Mouse (Mus musculus): Measurements from ENCODE around the gene Ikzf4.
"Not testable (repeated sequence)": the region's sequence is repeated elsewhere in the genome, so short reads cannot be mapped to it uniquely, and the experiment has no call there.

The Ikzf4 gene

DNA sequence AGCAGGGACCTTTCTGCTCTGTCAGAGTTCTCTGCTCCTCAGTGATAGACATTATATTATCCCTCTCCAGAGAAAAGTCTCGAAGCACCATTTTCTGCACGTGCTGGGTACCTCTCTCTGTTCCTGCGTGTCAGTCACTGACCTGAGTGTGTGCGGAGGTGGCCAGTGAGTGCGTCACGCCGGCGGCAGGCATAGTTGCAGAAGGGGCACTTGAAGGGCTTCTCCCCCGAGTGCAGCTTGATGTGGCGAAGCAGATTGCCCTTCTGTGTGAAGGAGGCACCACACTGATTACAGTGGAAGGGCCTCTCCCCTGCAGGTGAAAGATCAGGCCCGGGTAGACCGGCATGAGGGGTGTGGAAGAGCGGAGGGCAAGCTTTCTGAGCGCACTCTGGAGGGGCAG lies 5.8 kb downstream of the Ikzf4 start:
- DNase-seq (ENCODE audit: low spot score), result no peak

GRCm38 (mm10) chr10:128637011-128637410 lies 8.8 kb downstream of the Ikzf4 start:
- DNase-seq (ENCODE audit: low spot score), result no peak

DNA sequence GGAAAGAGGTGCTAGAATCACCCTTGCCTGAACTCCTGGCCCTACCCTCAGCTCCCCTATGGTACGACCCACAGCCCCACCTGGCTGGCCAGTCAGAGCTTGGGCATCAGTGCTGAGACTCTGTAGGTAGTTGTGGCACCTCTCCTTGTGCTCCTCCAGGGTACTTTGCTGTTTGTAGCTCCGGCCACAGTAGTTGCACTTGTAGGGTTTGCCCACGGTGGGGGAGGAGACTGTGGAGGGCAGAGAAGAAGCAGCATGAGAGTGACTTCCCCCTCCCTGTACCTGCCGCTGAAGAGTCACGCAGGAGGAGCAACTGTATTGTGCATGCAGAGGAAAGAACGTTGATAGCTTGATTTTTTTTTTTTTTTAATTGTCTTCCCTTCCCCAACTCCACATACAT lies 9.2 kb downstream of the Ikzf4 start:
- no peak for DNase-seq (ENCODE audit: low spot score)

DNA sequence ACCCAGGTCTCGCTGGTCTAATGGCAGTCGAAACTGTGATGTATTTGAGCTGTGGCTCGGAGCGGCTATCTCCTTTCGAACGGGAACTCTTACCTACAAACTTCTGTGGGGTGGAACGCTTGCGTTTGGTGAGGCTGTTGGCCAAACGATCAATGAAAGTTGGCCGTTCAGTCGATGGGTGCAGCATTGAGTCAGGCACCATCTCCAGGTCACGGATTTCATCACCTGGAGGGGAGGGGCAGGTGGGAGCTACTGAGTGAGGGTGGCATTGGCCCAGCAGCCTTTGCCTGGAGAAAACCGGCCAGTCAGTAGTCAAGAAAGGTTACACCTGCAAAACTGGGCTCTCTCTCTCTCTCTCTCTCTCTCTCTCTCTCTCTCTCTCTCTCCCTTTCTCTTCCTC lies 10.1 kb downstream of the Ikzf4 start:
- DNase-seq (ENCODE audit: low spot score), result no peak

DNA sequence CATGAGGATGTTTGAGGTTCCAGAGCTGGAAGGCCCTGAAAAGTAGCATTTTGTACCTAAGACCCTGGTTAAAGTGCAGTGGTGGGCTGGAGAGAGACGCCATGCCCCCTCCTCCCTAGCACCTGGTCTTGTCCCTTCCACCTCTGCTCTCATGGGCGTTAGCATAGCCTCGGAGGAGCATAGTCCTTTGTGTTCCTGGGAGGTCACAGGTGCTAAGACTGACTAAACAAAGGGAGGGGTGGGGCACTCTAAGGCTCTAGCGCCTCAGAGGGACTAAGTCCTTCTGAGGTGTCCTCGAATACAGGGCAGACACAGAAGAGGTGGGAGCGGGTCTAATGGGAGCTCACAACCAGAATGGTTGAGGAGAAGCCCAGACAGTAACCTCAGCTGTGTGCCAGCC lies 14.2 kb downstream of the Ikzf4 start:
- no peak for DNase-seq (ENCODE audit: low spot score)

DNA sequence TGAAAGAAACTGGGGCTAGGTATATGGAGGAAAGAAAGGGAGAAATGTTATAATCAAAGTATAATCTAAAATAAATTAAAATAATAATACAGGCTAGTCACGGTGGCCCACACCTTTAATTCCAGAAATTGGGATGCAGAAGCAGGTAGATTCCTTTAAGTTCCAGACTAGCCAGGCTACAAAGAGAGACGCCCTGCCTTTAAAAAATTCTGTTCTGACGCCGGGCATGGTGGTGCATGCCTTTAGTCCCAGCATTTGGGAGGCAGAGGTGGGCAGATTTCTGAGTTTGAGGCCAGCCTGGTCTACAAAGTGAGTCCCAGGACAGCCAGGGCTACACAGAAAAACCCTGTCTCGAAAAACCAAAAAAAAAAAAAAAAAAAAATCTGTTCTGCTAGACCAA lies 15.5 kb downstream of the Ikzf4 start:
- not testable (repeated sequence) for DNase-seq (ENCODE audit: low spot score)

DNA sequence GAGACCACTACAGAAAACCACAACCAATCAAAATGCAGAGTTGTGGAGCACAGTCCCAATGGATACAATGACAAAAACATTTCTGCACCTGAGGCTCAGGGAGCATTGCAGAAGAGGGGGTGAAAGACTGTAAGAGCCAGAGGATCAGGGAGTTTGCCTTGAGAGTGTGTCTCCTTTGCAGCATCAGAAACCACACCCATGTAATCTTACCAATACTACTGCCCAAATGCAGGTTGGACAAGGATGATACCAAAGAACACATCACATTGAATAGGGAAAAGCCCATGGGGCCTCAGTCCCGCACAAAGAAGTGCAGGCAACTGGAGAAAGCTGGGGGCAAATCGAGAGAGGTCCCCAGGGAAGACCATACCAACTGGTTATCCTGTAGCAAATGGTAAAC lies 16.0 kb downstream of the Ikzf4 start:
- peak; percentile 21 for DNase-seq (ENCODE audit: low spot score)

DNA sequence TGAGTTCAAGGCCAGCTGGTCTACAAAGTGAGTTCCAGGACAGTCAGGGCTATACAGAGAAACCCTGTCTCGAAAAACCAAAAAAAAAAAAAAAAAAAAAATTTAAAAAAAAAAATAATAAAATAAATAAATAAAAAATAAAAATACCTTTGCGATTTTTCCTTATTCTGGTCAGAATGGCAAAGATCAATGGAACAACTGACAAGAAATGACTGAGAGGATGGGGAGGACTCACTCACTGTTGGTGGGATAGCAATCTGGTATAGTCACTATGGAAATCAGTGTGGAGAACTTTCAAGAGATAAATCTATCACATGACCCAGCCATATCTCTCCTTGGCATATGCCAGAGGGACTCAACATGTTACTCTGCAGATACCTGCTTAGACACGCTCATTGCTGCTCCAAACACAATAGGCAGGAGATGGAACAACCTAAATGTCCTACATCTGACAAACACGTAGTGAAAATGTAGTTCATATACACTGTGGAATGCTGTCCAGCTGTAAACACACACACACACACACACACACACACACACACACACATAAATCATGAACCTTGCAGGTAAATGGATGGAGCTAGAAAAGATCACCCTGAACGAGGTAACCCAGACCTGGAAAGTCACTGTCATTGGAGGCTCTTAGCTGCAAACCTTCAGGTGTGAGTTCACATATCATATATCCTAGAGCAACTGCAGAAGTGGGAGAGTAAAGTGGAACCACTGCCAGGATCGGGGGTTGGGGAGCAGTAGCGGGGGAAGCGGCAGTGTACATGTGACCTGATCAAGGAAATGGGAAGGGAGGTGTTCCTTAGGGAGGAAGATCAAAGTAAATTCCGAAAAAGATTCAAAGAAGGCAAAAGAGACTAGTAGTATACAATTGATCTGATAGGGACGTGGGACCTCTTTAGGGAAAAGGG lies 18.1 kb downstream of the Ikzf4 start:
- DNase-seq (ENCODE audit: low spot score), result no peak

DNA sequence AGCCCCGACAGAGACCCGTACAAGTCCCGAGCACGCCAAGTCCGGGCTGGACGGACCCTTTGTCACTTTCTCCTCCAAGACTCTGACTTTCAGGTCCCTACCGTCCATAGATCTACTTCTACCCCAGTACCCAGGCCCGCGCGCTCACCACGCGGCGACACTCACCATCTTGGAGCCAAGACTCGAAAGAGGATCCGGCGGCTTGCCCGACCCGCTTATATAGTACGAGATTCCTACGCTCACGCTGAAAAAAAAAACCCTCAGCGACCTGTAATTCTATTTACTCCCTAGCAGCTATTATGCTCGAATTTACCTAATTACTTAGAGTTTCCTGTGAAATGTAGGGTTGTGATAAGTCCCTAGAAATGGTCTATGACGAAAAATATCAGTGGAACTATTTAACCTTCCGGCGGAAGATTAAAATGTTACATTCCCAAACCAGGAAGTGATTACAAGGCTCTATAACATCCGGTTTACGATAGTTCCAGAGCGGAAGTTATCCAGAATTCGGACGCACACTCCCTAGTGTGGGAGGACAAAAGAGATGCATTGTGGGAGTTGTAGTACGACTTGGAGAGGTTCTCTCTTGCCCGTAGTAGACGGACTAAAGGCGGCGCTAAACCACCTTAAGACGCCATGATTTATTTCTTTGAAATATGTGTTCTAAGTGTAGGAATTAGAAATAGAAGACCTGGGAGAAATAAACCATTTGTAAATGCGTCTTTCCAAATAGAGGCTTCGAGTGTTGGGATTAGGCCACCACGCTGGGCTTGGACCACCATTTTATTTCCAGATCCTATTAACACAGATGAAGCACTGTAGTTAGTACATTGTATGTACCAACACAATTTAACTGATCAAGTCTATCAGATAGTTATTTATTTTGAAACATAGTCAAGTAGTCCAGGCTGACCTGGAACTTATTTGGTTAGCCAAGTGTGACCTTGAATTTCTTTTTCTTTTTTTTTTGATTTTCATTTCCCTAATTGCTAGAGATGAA lies 19.2 kb downstream of the Ikzf4 start, which contains the start of gene Rps26:
Gene Rps26 (minus strand): TSS at position 437 of the 1,000 bp plus-strand sequence.
- peak; percentile 73 for DNase-seq (ENCODE audit: low spot score)

- DNase-seq (ENCODE audit: low spot score), result no peak
Measured at GRCm38 (mm10) chr10:128625287-128625894, 20.4 kb downstream of the Ikzf4 start.

DNA sequence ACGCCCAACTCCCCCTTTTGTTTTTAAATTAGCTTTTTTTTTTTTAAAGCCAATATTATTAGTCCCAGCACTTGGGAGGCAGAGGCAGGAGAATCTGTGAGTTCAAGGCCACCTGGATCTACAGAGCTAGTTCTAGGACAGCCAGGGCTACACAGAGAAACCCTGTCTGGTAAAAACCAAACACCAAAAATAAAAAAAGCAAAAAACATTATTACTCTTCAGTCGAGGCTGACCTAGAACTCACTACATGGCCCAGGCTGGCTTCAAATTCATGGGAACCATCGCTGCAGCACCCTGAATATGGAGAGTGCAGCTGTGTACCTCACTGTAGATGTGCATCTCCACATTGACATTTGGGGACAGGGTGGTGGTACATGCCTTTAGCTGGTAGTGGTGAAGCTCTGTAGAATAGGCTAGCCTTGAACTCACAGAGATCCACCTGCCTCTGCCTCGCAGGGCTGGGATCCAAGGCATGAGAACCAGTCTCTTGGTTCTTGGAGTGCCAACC lies 22.6 kb downstream of the Ikzf4 start:
- not testable (repeated sequence) for DNase-seq (ENCODE audit: low spot score)

DNA sequence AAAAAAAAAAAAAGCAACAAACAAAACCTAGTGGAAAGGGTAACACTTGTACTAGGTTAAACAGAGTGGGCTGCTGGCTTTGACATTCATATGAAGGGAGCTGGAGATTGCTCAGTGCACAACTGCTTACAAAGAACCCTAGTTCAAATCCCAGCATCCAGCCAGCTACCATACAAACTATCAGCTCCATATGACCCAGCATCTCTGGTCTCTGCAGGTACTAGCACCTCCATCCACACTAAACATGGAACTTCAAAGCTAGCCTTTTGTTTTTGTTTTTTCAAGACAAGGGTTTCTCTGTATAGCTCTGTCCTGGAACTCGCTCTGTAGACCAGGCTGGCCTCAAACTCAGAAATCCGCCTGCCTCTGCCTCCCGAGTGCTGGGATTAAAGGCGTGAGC lies 23.1 kb downstream of the Ikzf4 start:
- DNase-seq (ENCODE audit: low spot score), result no peak

- no peak for DNase-seq (ENCODE audit: low spot score)
Measured at GRCm38 (mm10) chr10:128621986-128622520, 23.7 kb downstream of the Ikzf4 start.

- no peak for DNase-seq (ENCODE audit: low spot score)
Measured at GRCm38 (mm10) chr10:128620241-128620640, 25.6 kb downstream of the Ikzf4 start.

DNA sequence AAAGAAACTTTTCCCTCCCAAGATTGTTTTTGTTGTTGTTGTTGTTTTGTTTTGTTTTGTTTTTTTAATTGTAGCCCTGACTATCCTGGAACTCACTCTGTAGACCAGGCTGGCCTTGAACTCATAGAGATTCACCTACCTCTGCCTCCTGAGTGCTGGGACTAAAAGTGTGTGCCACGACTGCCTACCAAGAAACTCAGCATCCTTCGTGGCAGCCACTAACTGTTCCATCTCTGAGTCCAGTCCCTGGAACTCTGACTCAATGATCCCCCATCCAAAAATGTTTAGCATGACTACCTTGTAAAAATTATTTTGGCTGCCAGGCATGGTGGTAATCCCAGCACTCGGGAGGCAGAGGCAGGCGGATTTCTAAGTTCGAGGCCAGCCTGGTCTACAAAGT lies 26.6 kb downstream of the Ikzf4 start:
- DNase-seq (ENCODE audit: low spot score), result not testable (repeated sequence)

DNA sequence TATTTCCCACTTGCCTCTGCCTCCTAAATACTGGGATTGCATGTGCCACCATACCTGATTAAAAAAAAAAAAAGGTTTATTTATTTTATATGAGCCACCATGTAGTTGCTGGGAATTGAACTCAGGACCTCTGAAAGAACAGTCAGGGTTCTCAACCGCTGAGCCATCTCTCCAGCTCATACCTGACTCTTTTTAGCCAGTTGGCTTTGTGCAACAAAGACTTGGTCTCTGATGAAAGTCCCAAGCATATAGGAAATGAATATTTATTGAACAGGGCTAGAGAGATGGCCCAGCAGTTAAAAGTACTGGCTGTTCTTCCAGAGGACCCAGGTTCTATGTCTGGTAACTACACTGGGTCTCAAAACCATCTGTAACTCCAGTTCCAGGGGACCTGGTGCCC lies 27.2 kb downstream of the Ikzf4 start:
- DNase-seq (ENCODE audit: low spot score), result no peak

- not testable (repeated sequence) for DNase-seq (ENCODE audit: low spot score)
Measured at GRCm38 (mm10) chr10:128615798-128616448, 29.9 kb downstream of the Ikzf4 start.

DNA sequence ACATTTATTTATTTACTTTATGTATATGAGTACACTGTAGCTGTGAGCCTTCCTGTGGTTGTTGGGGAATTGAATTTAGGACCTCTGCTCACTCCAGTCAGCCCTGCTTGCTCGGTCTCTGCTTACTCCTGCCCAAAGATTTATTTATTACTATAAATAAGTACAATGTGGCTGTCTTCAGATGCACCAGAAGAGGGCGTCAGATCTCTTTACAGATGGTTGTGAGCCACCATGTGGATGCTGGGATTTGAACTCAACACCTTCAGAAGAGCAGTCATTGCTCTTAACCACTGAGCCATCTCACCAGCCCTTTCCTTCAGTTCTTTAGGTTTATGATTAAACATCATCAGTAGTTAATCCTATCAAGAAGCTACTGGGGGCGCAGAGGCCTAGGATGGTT lies 30.9 kb downstream of the Ikzf4 start:
- DNase-seq (ENCODE audit: low spot score), result no peak

GRCm38 (mm10) chr10:128613820-128614219 lies 32.0 kb downstream of the Ikzf4 start:
- not testable (repeated sequence) for DNase-seq (ENCODE audit: low spot score)

- DNase-seq (ENCODE audit: low spot score), result no peak
Measured at GRCm38 (mm10) chr10:128613154-128613440, 32.7 kb downstream of the Ikzf4 start.

- peak; percentile 61 for DNase-seq (ENCODE audit: low spot score)
Measured at GRCm38 (mm10) chr10:128612433-128613153, 33.2 kb downstream of the Ikzf4 start.

Data from spleen, adult 12 weeks (tissue).